Mouse (Mus musculus): Measurements from ENCODE around the gene Lyrm9.

DNA sequence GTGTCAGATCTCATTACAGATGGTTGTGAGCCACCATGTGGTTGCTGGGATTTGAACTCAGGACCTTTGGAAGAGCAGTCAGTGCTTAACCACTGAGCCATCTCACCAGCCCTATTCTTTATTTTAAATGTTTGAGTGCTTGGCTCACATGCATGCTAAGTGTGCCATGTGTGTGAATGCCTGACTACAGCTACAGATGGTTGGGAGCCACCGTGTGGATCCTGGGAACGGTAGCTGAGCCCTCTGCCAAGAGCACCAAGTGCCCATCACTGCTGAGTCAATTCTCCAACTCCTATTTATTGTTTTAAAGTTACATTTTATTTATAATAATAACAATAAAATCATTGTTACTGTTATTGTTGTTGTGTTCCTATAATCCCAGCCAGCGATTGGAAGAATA lies 23.5 kb downstream of the Lyrm9 start:
- TF ChIP-seq CTCF (IDR thresholded peaks at IDR 0.05; ENCODE audit: low read depth) (no peak), EP300 (IDR thresholded peaks at IDR 0.05; ENCODE audit: low read depth) (no peak)

Measured in heart, postnatal 0 days (tissue).